Mouse (Mus musculus) liver, embryonic 14.5 days (tissue): ENCODE data around the gene Arl6ip1.

Experiments
- CTCF ChIP-seq: IDR thresholded peaks from 2 replicates; pipeline ENCODE4 v1.5.1; 2016; ENCODE audit warnings: antibody characterized with exemption, low read depth, control low read depth
- EP300 ChIP-seq: IDR thresholded peaks from 2 replicates; pipeline ENCODE4 v1.6.1; 2016; ENCODE audit warnings: antibody characterized with exemption, low read depth

DNA sequence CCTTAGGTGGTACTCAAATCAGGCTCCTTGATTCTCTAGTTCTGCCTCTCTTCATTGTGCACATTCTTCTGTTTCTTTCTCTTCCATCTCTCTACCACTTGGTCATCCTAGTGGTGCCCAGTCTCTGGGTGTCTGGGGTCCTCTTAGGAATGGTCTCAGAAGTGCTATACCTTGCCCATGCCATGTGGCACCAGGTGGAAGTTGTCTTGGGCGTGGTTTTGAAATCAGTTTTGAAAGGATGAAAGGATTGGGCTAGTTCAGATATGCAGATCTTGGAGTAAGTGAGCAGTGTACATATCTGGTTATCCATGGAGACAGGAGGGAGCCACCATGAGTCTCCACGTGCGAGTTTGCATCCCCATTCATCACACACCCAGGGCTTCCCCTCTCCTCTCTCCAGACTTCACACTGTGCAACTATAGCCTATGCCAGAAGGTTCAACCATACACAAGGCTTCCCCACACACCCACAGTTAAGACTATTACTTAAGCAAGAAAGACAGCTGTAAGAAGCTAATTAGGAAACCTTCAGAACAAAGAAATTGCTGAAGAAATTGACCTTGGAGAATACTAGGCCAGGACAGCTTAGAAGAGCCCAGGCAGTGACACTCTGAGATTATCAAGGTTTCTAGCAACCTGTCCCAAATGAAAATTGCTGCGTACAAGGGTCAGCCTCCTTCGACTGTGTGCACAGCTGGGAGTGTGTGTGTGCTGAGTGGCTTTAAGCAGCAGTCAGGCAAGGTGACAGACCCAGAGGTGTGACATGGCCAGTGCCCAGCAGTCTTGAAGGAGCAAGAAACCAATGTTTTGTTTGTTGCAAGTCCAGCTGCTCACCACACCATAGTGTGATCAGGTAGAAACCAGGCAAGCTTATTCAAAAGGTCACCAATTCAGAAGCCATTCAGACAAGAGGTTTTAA lies 25.7 kb downstream of the Arl6ip1 start:
- TF ChIP-seq CTCF (no peak), EP300 (no peak)
